Mouse (Mus musculus): Measurements from ENCODE around the gene Smco2.

DNA sequence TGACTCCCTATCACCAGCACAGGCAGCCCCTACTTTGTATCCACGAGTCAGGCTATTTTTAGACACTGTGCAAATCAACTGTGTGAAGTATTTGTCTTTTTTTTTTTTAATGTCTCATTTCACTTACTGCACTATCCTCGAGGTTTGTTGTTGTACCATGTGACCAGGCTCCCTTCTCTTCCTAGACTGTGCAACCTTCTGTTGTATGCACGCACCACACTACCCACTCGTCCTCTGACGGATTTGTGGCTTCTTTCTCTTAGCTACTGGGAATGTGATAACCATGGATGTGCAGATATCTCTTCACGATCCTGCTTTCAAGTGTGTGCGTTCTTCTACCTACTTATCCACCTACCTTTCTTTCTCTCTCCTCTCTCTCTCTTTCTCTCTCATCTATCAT, 12.6 kb upstream of the Smco2 start:
- TF ChIP-seq CTCF (IDR thresholded peaks at IDR 0.05; ENCODE audit: low read depth) (no peak), EP300 (IDR thresholded peaks at IDR 0.05; ENCODE audit: low read depth) (no peak)
